In genomic region chr5:105918289-105918688, GRCm38 (mm10) we compare ENCODE assay signal across 9 mouse cellular contexts. TPM values are rescaled to one million over a fixed set of nuclear protein-coding genes. Genes with fewer than 3 reads are reported as not detected.
DNase-seq lines count a peak whose midpoint lies in the region; ATAC-seq and TF ChIP-seq lines count a peak whose summit lies in the region.
"Had no signal": no experiment of that assay in that cellular context is flagged by ENCODE, and none has a peak within 500 bp of the region (broad histone marks: within the 10 kb centered on the region; RNA-seq: fewer than 3 reads in every experiment).

No protein-coding gene starts in this region.

- H3K4me2 ChIP-seq in lung, embryonic 14.5 days: no peak overlapping the region
- H3K4me2 ChIP-seq: embryonic facial prominence, embryonic 15.5 days had no signal

- no peaks in the 10 kb centered on the region for H3K27me3 ChIP-seq in lung, embryonic 14.5 days (ENCODE audit: insufficient read depth, low read length)
- no peaks in the 10 kb centered on the region for H3K27me3 ChIP-seq in spleen, adult 2 months (ENCODE audit: control insufficient read depth, insufficient read depth, low read length)
- H3K27me3 ChIP-seq: embryonic facial prominence, embryonic 15.5 days had no signal

- ATAC-seq in lung, embryonic 14.5 days (ENCODE audit: insufficient read depth): no peak

- peak; percentile 71 for TF ChIP-seq CTCF in lung, embryonic 14.5 days (IDR thresholded peaks at IDR 0.05; ENCODE audit: low read depth)
- TF ChIP-seq CTCF in spleen, adult 2 months (IDR thresholded peaks at IDR 0.05; ENCODE audit: extremely low read depth, insufficient read depth, insufficient read length, insufficient replicate concordance): peak; percentile 30; the same call in 1 of the 2 replicates

- H3K9me3 ChIP-seq in lung, embryonic 14.5 days (ENCODE audit: low read depth, low read length): no peaks in the 10 kb centered on the region
- H3K9me3 ChIP-seq: embryonic facial prominence, embryonic 15.5 days had no signal

- no peak for TF ChIP-seq POLR2A in spleen, adult 2 months (IDR thresholded peaks at IDR 0.05; ENCODE audit: low read depth, low read length)

- 83% methylated on average over 6 of the region's 6 CpGs for WGBS in lung, embryonic 14.5 days
- WGBS in spleen, adult 2 months: 89% methylated on average over 6 of the region's 6 CpGs

- H3K9ac ChIP-seq in lung, embryonic 14.5 days: no peak overlapping the region
- H3K9ac ChIP-seq: embryonic facial prominence, embryonic 15.5 days had no signal

- peak; percentile 12 for DNase-seq in adrenal gland, postnatal 10 days
- DNase-seq in adrenal gland, postnatal 25 days: no peak
- peak; percentile 51 for DNase-seq in lung, embryonic 14.5 days
- DNase-seq in lung, postnatal 36 days: no peak
- DNase-seq in c-Kit-positive CD71-positive TER-119-positive erythroid progenitor cells, embryonic 14.5 days (ENCODE audit: low spot score): peak; percentile 23
- DNase-seq in spleen, adult 2 months (ENCODE audit: low read depth in 1 of 2, low spot score in 2 of 2): no peak
- no peak for DNase-seq in adrenal gland, adult 8-10 months
- DNase-seq in gastrocnemius, postnatal 4 days (ENCODE audit: low spot score in 2 of 2): no peak

- H3K4me1 ChIP-seq in lung, embryonic 14.5 days (ENCODE audit: insufficient read depth): no peaks in the 10 kb centered on the region
- H3K4me1 ChIP-seq in spleen, adult 2 months (ENCODE audit: control insufficient read depth, insufficient read depth, insufficient read length): no peaks in the 10 kb centered on the region
- H3K4me1 ChIP-seq: embryonic facial prominence, embryonic 15.5 days had no signal

- H3K4me3 ChIP-seq in lung, embryonic 14.5 days (ENCODE audit: low read depth, low read length): no peak overlapping the region
- no peak overlapping the region for H3K4me3 ChIP-seq in spleen, adult 2 months (ENCODE audit: extremely low read depth, insufficient read depth, insufficient read length)
- H3K4me3 ChIP-seq: embryonic facial prominence, embryonic 15.5 days had no signal

- no peak overlapping the region for H3K27ac ChIP-seq in lung, embryonic 14.5 days (ENCODE audit: low read depth)
- H3K27ac ChIP-seq in spleen, adult 2 months (ENCODE audit: insufficient read depth, low read length): no peak overlapping the region
- H3K27ac ChIP-seq: embryonic facial prominence, embryonic 15.5 days had no signal

- peaks cover 42% of the 10 kb centered on the region for H3K36me3 ChIP-seq in lung, embryonic 14.5 days (ENCODE audit: insufficient read depth)
- H3K36me3 ChIP-seq in spleen, adult 2 months (ENCODE audit: control insufficient read depth, insufficient read depth, low read length): peaks cover 8% of the 10 kb centered on the region; the same call in 1 of the 2 replicates

RNA-seq across cellular contexts. Expression of gene Zfp326, which starts 41.9 kb away (rescaled TPM):
- total RNA-seq in adrenal gland, postnatal 10 days (2021): 10 to 100 TPM; 25.3 to 29.7 TPM
- total RNA-seq in adrenal gland, postnatal 25 days (2021): 28.6 and 32.1 TPM in 2 replicates
- polyA plus RNA-seq in lung, embryonic 14.5 days (2014; fragmentation: Nextera tagmentation; extraction: Ambion mirVana): 43.4 and 45.8 TPM in 2 replicates
- 6.2 and 8.4 TPM in 2 replicates for polyA plus RNA-seq in spleen, adult 2 months (2012; rRNA removed)
- total RNA-seq in adrenal gland, adult 8-10 months (2022): 10 to 100 TPM; 17.0 to 31.9 (median 26.2) TPM
- total RNA-seq in gastrocnemius, postnatal 4 days (2021): 10 to 100 TPM; 25.2 to 31.1 TPM

Comparison
In these comparisons a context has a peak if more than half of its experiments do, and no peak if none do; other contexts are left out.
1. DNase-seq: peak in adrenal gland, postnatal 10 days (single experiment), lung, embryonic 14.5 days (single experiment) and c-Kit-positive CD71-positive TER-119-positive erythroid progenitor cells, embryonic 14.5 days (single experiment); none in adrenal gland, postnatal 25 days (single experiment), lung, postnatal 36 days (single experiment), spleen, adult 2 months (0 of 2), adrenal gland, adult 8-10 months (single experiment) and gastrocnemius, postnatal 4 days (0 of 2).